Mouse (Mus musculus): ENCODE measurements around the gene Skint11. TPM values are rescaled to one million over a fixed set of nuclear protein-coding genes. Genes with fewer than 3 reads are reported as not detected.
"Not testable (repeated sequence)": the region's sequence is repeated elsewhere in the genome, so short reads cannot be mapped to it uniquely, and the experiment has no call there.

The Skint11 gene
- not detected in 2 replicates for polyA plus RNA-seq (2015; fragmentation: Nextera tagmentation; extraction: Ambion mirVana)

- Histone ChIP-seq H3K27ac (no peak within 1 kb of the TSS), H3K4me1 (no peaks in the 10 kb centered on the region), H3K4me3 (no peak within 1 kb of the TSS), H3K36me3 (replicated peaks) (no peaks in the 10 kb centered on the region), H3K4me2 (no peak within 1 kb of the TSS), H3K27me3 (replicated peaks) (no peaks in the 10 kb centered on the region), H3K9ac (no peak within 1 kb of the TSS), H3K9me3 (peaks cover 9% of the 10 kb centered on the region; the same call in 1 of the 2 replicates)
- 82% methylated on average over 1 of the region's 1 CpGs for WGBS
- no peak for ATAC-seq (replicated peaks)
Observed at GRCm38 (mm10) chr4:114163084-114163483, at the start of gene Skint11. TSS of gene Skint11 (plus strand) at chr4:114163384.

- H3K4me1 ChIP-seq = no peaks in the 10 kb centered on the region
- H3K27ac ChIP-seq = no peak overlapping the region
- ATAC-seq (replicated peaks) = no peak
- H3K27me3 ChIP-seq (replicated peaks) = no peaks in the 10 kb centered on the region
- no peak overlapping the region for H3K4me3 ChIP-seq
- H3K4me2 ChIP-seq = no peak overlapping the region
- no peaks in the 10 kb centered on the region for H3K36me3 ChIP-seq (replicated peaks)
- 0 out of 2 replicates have a peak, but pooled peaks cover 6% of the 10 kb centered on the region for H3K9me3 ChIP-seq
- no peak overlapping the region for H3K9ac ChIP-seq
Observed at GRCm38 (mm10) chr4:114161149-114161548, 2.0 kb upstream of the Skint11 start.

DNA sequence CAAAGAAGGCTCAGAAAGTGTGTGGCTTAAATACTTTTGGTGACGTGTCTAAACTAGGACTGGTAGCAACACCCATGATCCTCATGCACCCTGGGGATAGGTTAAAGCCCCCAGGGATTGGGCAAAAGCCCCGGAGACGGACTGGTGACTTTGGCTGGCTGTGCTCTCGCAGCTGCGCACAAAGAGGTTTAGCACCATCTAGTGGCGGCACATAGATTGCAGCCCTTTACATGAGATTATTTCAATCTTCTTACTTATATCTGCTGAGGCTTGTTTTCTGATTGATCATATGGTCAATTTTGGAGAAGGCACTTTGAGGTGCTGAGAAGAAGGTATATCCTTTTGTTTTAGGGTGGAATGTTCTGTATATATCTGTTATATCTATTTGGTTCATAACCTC, 9.7 kb downstream of the Skint11 start:
- not testable (repeated sequence) for H3K27me3 ChIP-seq (replicated peaks); ATAC-seq (replicated peaks); H3K9ac ChIP-seq; H3K36me3 ChIP-seq (replicated peaks); H3K4me3 ChIP-seq; H3K4me2 ChIP-seq; H3K4me1 ChIP-seq; H3K27ac ChIP-seq
- H3K9me3 ChIP-seq = peaks cover 10% of the 10 kb centered on the region
- 26% methylated on average over 6 of the region's 6 CpGs for WGBS

DNA sequence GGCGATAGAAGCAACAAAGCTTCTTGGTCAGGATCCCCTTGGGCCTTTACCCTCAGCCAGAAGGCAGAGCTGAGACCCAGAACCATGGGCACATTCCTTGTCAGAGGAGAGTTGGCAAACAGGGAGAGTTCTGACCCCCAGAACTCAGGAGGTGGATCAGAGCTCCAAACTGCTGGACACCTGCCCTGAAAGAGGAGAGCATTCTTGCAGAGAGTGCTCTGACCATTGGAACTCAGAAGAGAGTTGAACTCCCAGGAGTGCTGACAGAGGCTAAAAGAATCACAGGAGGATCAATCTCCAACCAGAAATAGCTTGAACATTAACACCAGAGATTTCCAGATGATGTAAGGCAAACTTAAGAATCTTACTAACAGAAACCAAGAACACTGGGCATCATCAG, 93.7 kb downstream of the Skint11 start:
- not testable (repeated sequence) for H3K27ac ChIP-seq; H3K27me3 ChIP-seq (replicated peaks); ATAC-seq (replicated peaks); H3K4me2 ChIP-seq; H3K9me3 ChIP-seq; H3K4me1 ChIP-seq; H3K4me3 ChIP-seq; H3K9ac ChIP-seq; H3K36me3 ChIP-seq (replicated peaks)
- 60% methylated on average over 1 of the region's 1 CpGs for WGBS

Other genes with a start within 250 kb of the Skint11 start
- not detected in 2 replicates for gene Skint5, start 163.9 kb upstream of the Skint11 start, polyA plus RNA-seq (2015; fragmentation: Nextera tagmentation; extraction: Ambion mirVana)
- 0.60 and 0.65 TPM in 2 replicates for gene Trabd2b, start 243.3 kb downstream of the Skint11 start, polyA plus RNA-seq (2015; fragmentation: Nextera tagmentation; extraction: Ambion mirVana)

All from midbrain, embryonic 15.5 days (tissue).